Mouse (Mus musculus) E14TG2a.4 (cell line): ENCODE results near the gene Foxp1.

ENCODE experiments used
- H3K27me3 ChIP-seq: 2 replicates; pipeline ENCODE4 v1.6.1; 2014; ENCODE audit warnings: low read length, control low read depth; ENCODE audit not compliant: insufficient read depth
- H3K36me3 ChIP-seq: 2 replicates; pipeline ENCODE4 v1.6.1; 2014; ENCODE audit warnings: low read length, control low read depth; ENCODE audit not compliant: insufficient read depth
- H3K4me1 ChIP-seq: replicated peaks from 2 replicates; pipeline ENCODE4 v1.6.1; 2014; ENCODE audit warnings: low read depth, low read length, control low read depth
- H3K4me3 ChIP-seq: replicated peaks from 2 replicates; pipeline ENCODE4 v1.5.1; 2014; ENCODE audit warnings: mild to moderate bottlenecking, low read length
- H3K9me3 ChIP-seq: 2 replicates; pipeline ENCODE4 v1.6.1; 2014; ENCODE audit warnings: low read length, control low read depth
- CTCF ChIP-seq: conservative IDR thresholded peaks from 2 replicates; pipeline ENCODE4 v1.5.1; 2014; ENCODE audit warnings: low read length
- NANOG ChIP-seq: IDR thresholded peaks from 2 replicates; pipeline ENCODE4 v1.6.1; 2014; ENCODE audit warnings: borderline replicate concordance, low read length, mixed read lengths
- POU5F1 ChIP-seq: IDR thresholded peaks from 2 replicates; pipeline ENCODE4 v1.6.1; 2014; ENCODE audit warnings: low read length, borderline replicate concordance

The Foxp1 gene

DNA sequence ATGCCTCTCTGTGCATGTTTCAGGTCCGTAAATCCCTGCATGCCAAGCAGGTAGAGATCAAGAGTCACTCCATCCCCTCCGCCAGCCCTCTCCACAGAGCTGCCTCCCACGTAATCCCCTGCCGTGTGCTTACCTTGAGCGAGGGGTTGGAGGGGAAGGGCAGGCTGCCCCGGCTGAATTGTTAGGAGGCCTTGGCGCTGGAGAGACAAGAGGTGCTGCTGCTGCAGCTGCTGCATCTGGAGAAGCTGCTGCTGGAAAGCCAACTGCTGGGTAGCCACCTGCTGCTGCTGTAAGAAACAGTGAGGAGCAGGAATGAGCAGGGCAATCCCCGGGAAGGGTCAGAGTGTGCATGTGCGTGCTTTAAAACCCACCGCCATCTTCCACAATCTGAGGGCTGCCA is 512.8 kb downstream of the Foxp1 start:
- Histone ChIP-seq H3K9me3 (no peaks in the 10 kb centered on the region), H3K27me3 (no peaks in the 10 kb centered on the region)

DNA sequence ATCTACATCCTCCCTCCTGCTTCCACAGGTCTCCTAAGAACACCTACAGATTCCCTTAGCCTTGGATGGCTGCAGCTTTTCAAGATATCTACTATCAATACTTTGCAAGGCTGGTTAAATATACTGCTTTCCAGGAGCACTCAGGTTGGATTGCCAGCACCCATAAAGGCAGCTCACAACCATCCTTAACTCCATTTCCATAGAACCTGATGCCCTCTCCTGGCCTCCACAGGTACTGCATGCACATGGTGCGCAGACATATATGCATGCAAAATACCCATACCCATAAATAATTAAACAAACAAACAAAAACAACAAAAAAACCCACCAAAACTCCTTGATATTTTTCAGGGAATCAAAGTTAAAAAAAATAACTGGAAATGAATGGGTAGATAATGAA is 514.0 kb downstream of the Foxp1 start:
- Histone ChIP-seq H3K36me3 (peaks cover 87% of the 10 kb centered on the region), H3K4me1 (peaks cover 92% of the 10 kb centered on the region), H3K4me3 (no peak overlapping the region), H3K9me3 (no peaks in the 10 kb centered on the region), H3K27me3 (no peaks in the 10 kb centered on the region)
- peak; percentile 67 for TF ChIP-seq CTCF
- no peak for TF ChIP-seq POU5F1

More for the DNA sequence above, 512.8 kb downstream of the Foxp1 start:
- TF ChIP-seq CTCF (no peak), POU5F1 (no peak), NANOG (no peak)
- Histone ChIP-seq H3K4me1 (peaks cover 97% of the 10 kb centered on the region), H3K4me3 (peak overlapping the region; percentile 63), H3K36me3 (peaks cover 87% of the 10 kb centered on the region)

DNA sequence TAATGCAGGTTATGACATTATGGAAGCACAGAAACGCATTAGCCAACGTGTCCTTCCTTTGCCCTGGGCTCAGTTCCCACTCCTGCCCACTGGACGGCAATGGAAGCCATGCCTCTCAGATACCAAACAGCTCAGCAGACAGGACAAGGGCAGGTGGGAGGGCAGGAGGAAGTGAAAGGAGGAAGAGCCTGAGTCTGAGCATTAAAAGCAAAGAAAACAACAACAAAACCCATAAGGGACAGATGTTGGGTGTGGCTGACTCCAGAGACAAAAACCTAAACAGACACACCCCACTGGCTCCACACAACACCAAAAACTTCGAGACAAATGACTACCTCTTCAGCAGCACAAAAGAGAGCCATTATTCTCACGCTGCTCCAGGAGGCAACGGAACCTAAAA is 515.0 kb downstream of the Foxp1 start:
- TF ChIP-seq NANOG (no peak), POU5F1 (no peak)
- H3K36me3 ChIP-seq, result peaks cover 87% of the 10 kb centered on the region
- H3K27me3 ChIP-seq, result no peaks in the 10 kb centered on the region

DNA sequence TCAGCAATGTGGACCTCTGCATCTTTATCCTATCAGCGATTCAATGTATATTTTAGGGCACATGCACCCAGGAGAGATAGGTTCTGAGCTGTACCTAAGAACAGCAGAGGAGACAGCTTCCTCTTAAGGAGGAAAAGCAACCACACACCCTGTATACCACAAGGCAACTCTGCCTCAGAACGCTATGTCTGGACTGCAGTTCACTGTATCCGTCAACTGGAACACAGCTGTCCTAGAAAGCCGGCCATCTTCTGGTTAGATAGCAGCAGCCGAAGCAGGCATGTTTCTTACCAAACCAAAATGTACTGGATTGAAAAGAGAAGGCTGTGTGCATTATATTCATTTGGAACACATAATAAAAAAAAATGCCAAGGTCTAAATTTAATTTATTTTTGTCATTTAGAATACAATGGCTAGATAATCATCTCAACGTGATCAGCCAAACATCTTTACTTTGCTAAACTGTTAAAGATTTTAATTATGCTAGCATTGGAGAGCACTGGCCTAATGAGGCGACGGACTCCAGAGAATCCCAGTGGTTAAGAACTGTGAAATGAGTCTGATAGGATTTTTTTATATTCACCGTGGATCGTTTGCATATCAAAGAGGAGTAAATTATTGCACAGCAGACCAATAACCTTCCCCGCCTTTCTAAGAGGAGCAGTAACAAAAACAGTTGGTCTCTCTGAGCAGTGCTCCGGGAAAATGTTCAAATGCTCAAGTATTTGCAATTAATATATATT is 518.1 kb downstream of the Foxp1 start:
- H3K4me3 ChIP-seq, result no peak overlapping the region
- TF ChIP-seq NANOG, result no peak
- TF ChIP-seq CTCF, result no peak
- TF ChIP-seq POU5F1, result no peak
- H3K9me3 ChIP-seq, result no peaks in the 10 kb centered on the region
- peaks cover 92% of the 10 kb centered on the region for H3K36me3 ChIP-seq
- no peaks in the 10 kb centered on the region for H3K27me3 ChIP-seq
- peaks cover 82% of the 10 kb centered on the region for H3K4me1 ChIP-seq

More for the DNA sequence above, 515.0 kb downstream of the Foxp1 start:
- H3K4me1 ChIP-seq, result peaks cover 91% of the 10 kb centered on the region
- H3K9me3 ChIP-seq, result no peaks in the 10 kb centered on the region
- H3K4me3 ChIP-seq, result peak overlapping the region; percentile 39

DNA sequence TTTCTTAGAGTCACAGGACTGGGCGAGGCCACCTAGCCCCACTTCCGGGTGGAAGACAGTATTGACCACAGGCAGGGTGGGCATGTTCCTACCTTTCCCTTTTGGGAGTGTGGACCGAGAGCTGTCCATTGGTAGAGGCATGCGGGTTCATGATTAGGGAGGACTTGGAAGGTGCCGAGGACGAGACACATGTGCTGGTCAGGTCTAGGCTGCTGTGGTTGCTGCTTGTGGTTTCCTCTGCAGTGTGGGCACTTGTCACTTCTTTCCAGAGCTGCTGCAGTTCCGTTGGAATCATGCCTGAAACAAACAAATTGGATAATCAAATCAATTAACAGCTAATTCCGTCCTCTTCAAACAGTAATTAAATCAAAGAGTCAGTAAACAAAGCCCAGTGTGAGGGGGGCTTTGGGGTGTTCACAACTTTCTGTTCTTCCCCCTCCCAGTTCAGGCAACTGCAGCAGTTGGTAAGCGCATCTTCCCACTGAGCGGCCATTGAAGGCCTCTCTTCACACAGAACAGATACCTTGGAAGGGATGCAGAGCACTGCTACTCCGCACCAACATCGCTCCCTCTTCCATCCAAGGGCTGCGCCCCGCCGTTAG is 519.3 kb downstream of the Foxp1 start:
- Histone ChIP-seq H3K27me3 (no peaks in the 10 kb centered on the region), H3K9me3 (no peaks in the 10 kb centered on the region), H3K4me3 (no peak overlapping the region), H3K4me1 (peaks cover 84% of the 10 kb centered on the region), H3K36me3 (peaks cover 89% of the 10 kb centered on the region)
- no peak for TF ChIP-seq NANOG
- TF ChIP-seq POU5F1, result no peak
- no peak for TF ChIP-seq CTCF

DNA sequence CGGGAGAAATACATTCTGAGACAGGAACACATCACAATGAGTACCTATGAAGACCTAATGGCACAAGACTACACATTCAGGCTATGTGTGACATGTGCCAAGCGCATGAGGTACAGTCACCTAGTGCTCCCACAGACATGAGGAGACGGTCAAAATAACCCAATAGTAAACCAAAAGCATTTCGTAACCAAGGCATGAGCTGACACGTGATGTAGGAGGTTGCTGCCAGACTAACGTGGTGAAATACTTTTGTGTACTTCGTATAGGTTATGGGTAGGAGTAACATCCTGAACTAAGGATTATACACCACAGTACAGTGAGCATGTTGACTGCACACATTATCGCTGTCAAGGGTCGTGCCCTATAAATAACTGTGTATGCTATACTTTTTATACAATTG is 520.9 kb downstream of the Foxp1 start:
- H3K4me1 ChIP-seq, result peaks cover 80% of the 10 kb centered on the region
- no peak overlapping the region for H3K4me3 ChIP-seq
- H3K27me3 ChIP-seq, result no peaks in the 10 kb centered on the region
- peaks cover 87% of the 10 kb centered on the region for H3K36me3 ChIP-seq
- H3K9me3 ChIP-seq, result no peaks in the 10 kb centered on the region
- TF ChIP-seq POU5F1, result no peak
- TF ChIP-seq CTCF, result no peak
- TF ChIP-seq NANOG, result no peak

DNA sequence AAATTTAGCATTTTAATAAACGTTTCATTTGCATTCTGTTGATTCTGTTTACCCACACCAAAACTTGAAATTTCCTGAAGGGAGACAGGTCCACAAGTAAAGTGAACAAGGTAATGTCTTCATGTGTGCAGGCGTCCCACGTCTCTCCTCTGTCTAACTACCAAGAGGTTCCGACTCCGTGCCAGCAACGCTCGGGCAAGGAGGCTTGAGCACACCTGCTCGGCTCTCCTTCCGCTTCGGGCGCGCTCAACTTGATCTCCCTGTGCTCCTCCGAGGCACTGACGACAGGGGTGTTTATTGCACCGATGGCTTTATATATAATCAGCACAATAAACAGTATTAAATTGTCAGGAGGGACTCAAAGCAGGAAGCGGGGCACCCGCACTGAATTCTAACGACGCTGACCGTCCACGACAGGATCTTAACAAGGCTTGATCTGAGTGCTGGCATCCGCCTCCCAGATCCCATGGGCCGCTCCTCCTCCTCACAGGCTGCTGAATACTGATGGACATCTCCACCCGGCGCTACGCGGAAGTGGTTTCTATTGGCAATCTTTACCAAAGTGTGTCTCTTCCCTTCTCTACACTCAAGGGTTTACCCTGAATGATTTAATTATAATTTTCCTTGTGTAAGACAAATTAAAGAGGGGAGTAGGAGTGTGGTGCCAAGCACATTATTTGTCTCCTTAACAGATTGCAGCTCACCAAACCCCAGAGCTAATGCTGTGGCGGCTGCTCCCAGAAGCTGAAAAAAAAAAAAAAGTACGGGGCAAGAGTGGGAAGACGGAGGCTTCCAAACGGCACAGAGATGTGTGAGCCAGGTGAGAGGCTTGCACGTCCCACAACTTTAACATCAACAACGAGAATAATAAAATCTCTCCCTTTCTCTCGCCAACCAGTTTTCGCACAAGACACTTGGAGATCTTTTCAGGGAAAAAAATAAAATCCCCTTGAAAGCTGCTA is 523.3 kb downstream of the Foxp1 start:
- no peak for TF ChIP-seq NANOG
- no peak for TF ChIP-seq CTCF
- Histone ChIP-seq H3K27me3 (no peaks in the 10 kb centered on the region), H3K9me3 (no peaks in the 10 kb centered on the region), H3K36me3 (peaks cover 85% of the 10 kb centered on the region), H3K4me3 (peak overlapping the region; percentile 62), H3K4me1 (peaks cover 77% of the 10 kb centered on the region)

DNA sequence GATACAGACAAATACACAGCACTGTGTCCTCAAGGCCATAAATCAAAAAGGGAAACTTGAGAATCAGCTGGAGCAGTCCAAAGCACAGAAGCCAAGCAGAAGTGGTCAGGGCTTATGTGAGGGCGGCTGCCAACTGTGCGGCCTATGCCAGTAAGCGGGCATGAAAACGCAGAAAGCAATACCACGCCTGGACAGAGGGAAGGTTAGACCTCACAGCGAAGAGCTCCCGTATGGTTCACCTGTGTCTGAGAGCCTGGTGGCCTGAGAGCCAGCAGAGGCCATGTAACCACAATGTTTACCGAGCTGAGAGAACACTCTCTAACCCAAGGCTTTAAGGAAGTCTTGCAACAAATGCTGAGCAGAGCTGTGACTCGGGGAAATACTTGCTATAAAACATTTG is 524.8 kb downstream of the Foxp1 start:
- no peak for TF ChIP-seq CTCF

More for the DNA sequence above, 524.8 kb downstream of the Foxp1 start:
- Histone ChIP-seq H3K27me3 (no peaks in the 10 kb centered on the region), H3K9me3 (no peaks in the 10 kb centered on the region), H3K36me3 (peaks cover 77% of the 10 kb centered on the region), H3K4me3 (no peak overlapping the region), H3K4me1 (peaks cover 70% of the 10 kb centered on the region)
